Mouse (Mus musculus) embryonic fibroblast, embryonic 13.5 days (primary cell): ENCODE measurements around the gene Actg1. TPM values are rescaled to one million over a fixed set of nuclear protein-coding genes. Genes with fewer than 3 reads are reported as not detected.
A peak's percentile ranks its signal among the peaks of the same experiment; 100 is the strongest.

ENCODE experiments used
- H3K27ac ChIP-seq: 2 replicates; pipeline ENCODE4 v1.5.1; 2012; ENCODE audit warnings: low read length, control low read depth, inconsistent platforms; ENCODE audit not compliant: insufficient read depth
- H3K4me1 ChIP-seq: 2 replicates; pipeline ENCODE4 v1.6.1; 2011; ENCODE audit warnings: low read length; ENCODE audit not compliant: control insufficient read depth, insufficient read depth
- H3K4me3 ChIP-seq: 2 replicates; pipeline ENCODE4 v1.5.1; 2011; ENCODE audit warnings: mild to moderate bottlenecking, control low read depth, low read length; ENCODE audit not compliant: insufficient read depth
- CTCF ChIP-seq: IDR thresholded peaks from 2 replicates; pipeline ENCODE4 v1.5.1; 2011; ENCODE audit warnings: mild to moderate bottlenecking, control low read depth, low read length, moderate library complexity, borderline replicate concordance; ENCODE audit not compliant: insufficient read depth
- POLR2A ChIP-seq: IDR thresholded peaks from 2 replicates; pipeline ENCODE4 v1.6.1; 2011; ENCODE audit warnings: low read depth, mild to moderate bottlenecking, control low read depth, low read length, moderate library complexity
- polyA plus RNA-seq: library from polyadenylated mRNA; stranded (reverse); fragments of >200 nt; gene quantifications from 2 replicates; pipeline ENCODE4 v1.2.4, GENCODE M21; 2011; ENCODE audit warnings: low read depth; ENCODE audit not compliant: missing spikeins, insufficient read length

Gene Actg1
- polyA plus RNA-seq, 1 experiment, result 5,586 TPM

DNA sequence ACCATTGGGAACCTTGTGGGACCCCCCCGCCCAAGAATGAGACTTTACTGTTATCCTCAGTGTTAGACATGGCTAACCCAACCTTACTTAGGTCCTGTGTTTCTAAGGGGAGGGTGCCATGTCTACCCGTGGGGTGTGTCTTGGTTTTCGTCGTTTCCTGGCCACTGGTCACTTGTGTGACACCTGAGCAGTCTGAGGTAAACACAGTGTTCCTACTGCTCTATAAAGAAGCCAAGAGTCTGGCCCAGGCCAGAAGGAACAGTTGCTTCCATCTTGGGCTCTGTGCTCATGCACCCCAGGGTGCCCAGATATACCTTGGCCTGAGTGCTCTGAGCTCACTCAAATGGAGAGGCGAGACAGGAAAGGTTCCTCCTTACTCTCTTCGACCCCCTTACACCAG lies 14.5 kb upstream of the Actg1 start:
- no peak overlapping the region for H3K27ac ChIP-seq
- H3K4me3 ChIP-seq, result no peak overlapping the region
- H3K4me1 ChIP-seq, result peaks cover 4% of the 10 kb centered on the region; the same call in 1 of the 2 replicates
- no peak for TF ChIP-seq CTCF

GRCm38 (mm10) chr11:120361295-120361694 lies 13.0 kb upstream of the Actg1 start, which contains the start of gene Fscn2:
TSS of gene Fscn2 (plus strand) at chr11:120361534.
- TF ChIP-seq CTCF (no peak), POLR2A (no peak)
- peaks cover 6% of the 10 kb centered on the region; the same call in 1 of the 2 replicates for H3K4me1 ChIP-seq
- H3K27ac ChIP-seq, result no peak within 1 kb of the TSS
- no peak within 1 kb of the TSS for H3K4me3 ChIP-seq

DNA sequence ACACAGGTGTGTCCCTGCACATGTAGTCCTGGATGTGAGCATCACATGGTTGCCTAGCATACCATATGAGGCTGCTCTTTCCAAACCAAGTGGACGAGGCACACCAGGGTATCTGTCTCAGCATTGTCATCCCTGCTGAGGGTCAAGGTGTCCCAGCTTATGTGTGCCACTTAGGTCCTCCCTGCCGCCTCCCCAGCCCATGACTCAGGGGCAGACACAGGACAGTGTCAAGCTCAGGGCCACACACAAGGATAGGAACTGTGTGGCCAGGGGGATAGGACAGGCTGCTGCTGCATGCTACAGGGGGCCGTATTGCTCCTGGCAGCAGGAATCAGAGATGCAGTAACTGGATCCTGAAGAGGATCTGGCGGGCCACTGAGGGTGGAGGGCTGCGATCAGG lies 12.4 kb upstream of the Actg1 start:
- Histone ChIP-seq H3K27ac (no peak overlapping the region), H3K4me1 (peaks cover 6% of the 10 kb centered on the region; the same call in 1 of the 2 replicates), H3K4me3 (no peak overlapping the region)
- TF ChIP-seq POLR2A (no peak), CTCF (no peak)

GRCm38 (mm10) chr11:120360062-120360461 lies 11.7 kb upstream of the Actg1 start:
- Histone ChIP-seq H3K4me3 (no peak overlapping the region), H3K27ac (no peak overlapping the region), H3K4me1 (peaks cover 6% of the 10 kb centered on the region; the same call in 1 of the 2 replicates)
- TF ChIP-seq POLR2A, result no peak
- no peak for TF ChIP-seq CTCF

GRCm38 (mm10) chr11:120359391-120359790 lies 11.0 kb upstream of the Actg1 start:
- Histone ChIP-seq H3K4me3 (no peak overlapping the region), H3K27ac (no peak overlapping the region), H3K4me1 (peaks cover 6% of the 10 kb centered on the region; the same call in 1 of the 2 replicates)
- TF ChIP-seq POLR2A, result no peak
- no peak for TF ChIP-seq CTCF

GRCm38 (mm10) chr11:120357791-120358401 lies 9.6 kb upstream of the Actg1 start:
- Histone ChIP-seq H3K27ac (no peak overlapping the region), H3K4me3 (no peak overlapping the region), H3K4me1 (peaks cover 9% of the 10 kb centered on the region)
- no peak for TF ChIP-seq POLR2A
- no peak for TF ChIP-seq CTCF

DNA sequence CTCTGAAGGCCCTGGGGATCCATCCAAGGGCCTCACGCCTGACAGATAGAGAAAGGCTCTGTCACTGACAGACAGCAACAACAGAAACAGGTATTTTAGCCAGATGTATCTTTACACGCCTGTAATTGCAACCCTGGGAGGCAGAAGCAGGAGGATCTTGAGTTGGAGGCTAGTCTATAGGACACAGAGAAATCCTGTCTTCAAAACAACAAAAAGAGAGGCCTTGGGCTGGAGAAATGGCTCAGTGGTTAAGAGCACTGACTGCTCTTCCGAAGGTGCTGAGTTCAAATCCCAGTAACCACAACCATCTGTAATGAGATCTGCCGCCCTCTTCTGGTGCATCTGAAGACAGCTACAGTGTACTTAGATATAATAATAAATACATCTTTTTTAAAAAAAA lies 8.6 kb upstream of the Actg1 start:
- Histone ChIP-seq H3K4me3 (no peak overlapping the region), H3K4me1 (peaks cover 14% of the 10 kb centered on the region), H3K27ac (no peak overlapping the region)
- no peak for TF ChIP-seq CTCF
- TF ChIP-seq POLR2A, result no peak

- TF ChIP-seq CTCF (no peak), POLR2A (no peak)
- H3K4me1 ChIP-seq, result peaks cover 17% of the 10 kb centered on the region
- H3K4me3 ChIP-seq, result no peak overlapping the region
- no peak overlapping the region for H3K27ac ChIP-seq
These were observed 8.0 kb upstream of the Actg1 start for GRCm38 (mm10) chr11:120356319-120356840.

DNA sequence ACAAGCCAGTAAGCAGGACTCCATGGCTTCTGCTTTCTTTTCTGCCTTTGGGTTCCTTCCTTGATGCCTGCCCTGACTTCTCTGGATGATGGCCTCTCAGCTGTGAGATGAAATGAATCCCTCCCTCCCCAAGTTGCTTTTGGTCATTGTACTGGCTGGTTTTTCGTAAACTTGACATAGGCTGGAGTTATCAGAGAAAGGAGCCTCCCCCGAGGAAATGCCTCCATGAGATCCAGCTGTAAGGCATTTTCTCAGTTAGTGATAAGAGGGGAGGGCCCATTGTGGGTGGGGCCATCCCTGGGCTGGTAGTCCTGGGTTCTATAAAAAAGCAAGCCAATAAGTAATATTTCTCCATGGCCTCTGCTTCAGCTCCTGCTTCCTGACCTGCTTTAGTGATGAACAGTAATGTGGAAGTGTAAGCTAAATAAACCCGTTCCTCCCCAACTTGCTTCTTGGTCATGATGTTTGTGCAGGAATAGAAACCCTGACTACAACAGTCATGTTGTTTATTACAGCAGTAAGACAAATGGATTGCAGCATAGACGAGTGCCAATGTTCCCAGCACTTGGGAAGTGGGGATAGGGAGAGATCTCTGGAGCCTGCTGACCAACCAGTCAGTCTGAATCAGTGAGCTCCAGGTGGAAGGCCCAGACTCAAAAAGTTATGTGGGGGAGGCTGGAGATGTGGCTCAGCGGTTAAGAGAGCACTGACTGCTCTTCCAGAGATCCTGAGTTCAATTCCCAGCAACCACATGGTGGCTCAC lies 7.1 kb upstream of the Actg1 start:
- Histone ChIP-seq H3K4me3 (no peak overlapping the region), H3K4me1 (peaks cover 24% of the 10 kb centered on the region), H3K27ac (peak overlapping the region; percentile 54; the same call in 1 of the 2 replicates)
- TF ChIP-seq CTCF, result no peak
- TF ChIP-seq POLR2A, result no peak
